Mouse (Mus musculus): Measurements from ENCODE around the gene Gm9195.

GRCm38 (mm10) chr14:72490367-72490766 lies 1.3 kb downstream of the Gm9195 start:
- TF ChIP-seq POLR2A (IDR thresholded peaks at IDR 0.05; ENCODE audit: low read depth, low read length) (no peak), CTCF (IDR thresholded peaks at IDR 0.05; ENCODE audit: extremely low read depth, insufficient read depth, insufficient read length, insufficient replicate concordance) (no peak)
